In the genomic region with DNA sequence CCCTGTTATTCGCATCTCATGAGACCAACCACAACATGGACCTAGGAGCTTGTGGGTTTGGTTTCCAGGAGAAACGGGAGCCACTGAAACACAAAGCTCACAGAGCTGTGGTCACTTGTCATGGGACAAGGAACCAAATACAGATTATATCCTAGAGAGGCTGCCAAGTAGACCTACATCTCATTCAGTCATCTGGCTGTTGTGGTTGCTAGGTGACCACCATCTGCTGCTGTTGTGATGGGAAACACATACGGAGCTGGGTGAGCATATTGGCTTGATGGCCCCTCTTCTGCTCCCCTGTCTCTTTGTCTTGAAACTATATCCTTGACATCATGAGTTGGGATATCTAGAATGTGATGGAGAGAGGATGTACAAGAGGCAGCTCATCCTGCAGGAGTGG, we compare ENCODE assay signal across 19 mouse cellular contexts. TPM values are rescaled to one million over a fixed set of nuclear protein-coding genes. Genes with fewer than 3 reads are reported as not detected.
A peak's percentile ranks its signal among the peaks of the same experiment; 100 is the strongest.
DNase-seq lines count a peak whose midpoint lies in the region; ATAC-seq and TF ChIP-seq lines count a peak whose summit lies in the region.
"Had no signal": no experiment of that assay in that cellular context is flagged by ENCODE, and none has a peak within 500 bp of the region (broad histone marks: within the 10 kb centered on the region; RNA-seq: fewer than 3 reads in every experiment).

No protein-coding gene starts in this region.

- DNase-seq in forebrain, postnatal 0 days = no peak
- no peak for DNase-seq in forebrain, embryonic 11.5 days (ENCODE audit: low spot score)
- peak; percentile 12 for DNase-seq in midbrain, embryonic 11.5 days (ENCODE audit: low spot score, missing footprints)
- no peak for DNase-seq in liver, embryonic 11.5 days (ENCODE audit: low spot score)
- no peak for DNase-seq in thymus, adult 2 months
- DNase-seq: adrenal gland, adult 8-10 months; cerebellum, adult 11 months; kidney, adult 11 months; right cerebral cortex, postnatal 14 days; spleen, adult 18-20 months had no signal

- peak; percentile 50 for ATAC-seq in forebrain, postnatal 0 days
- ATAC-seq in forebrain, embryonic 11.5 days (replicated peaks; ENCODE audit: low FRiP score) = no peak
- ATAC-seq in midbrain, embryonic 11.5 days (ENCODE audit: low FRiP score) = no peak
- ATAC-seq in midbrain, embryonic 13.5 days = no peak
- ATAC-seq in hindbrain, embryonic 13.5 days (ENCODE audit: low FRiP score) = no peak
- peak; percentile 2; the same call in 1 of the 2 replicates for ATAC-seq in neural tube, embryonic 13.5 days (ENCODE audit: low read depth)
- no peak for ATAC-seq in liver, embryonic 11.5 days (replicated peaks; ENCODE audit: low FRiP score)

- no peak overlapping the region for H3K4me3 ChIP-seq in forebrain, postnatal 0 days (ENCODE audit: low read depth, low read length)
- H3K4me3 ChIP-seq in forebrain, embryonic 11.5 days (ENCODE audit: low read depth, low read length) = no peak overlapping the region
- no peak overlapping the region for H3K4me3 ChIP-seq in midbrain, embryonic 11.5 days (ENCODE audit: low read depth, low read length)
- H3K4me3 ChIP-seq in midbrain, embryonic 13.5 days (replicated peaks) = no peak overlapping the region
- no peak overlapping the region for H3K4me3 ChIP-seq in hindbrain, embryonic 13.5 days
- H3K4me3 ChIP-seq in neural tube, embryonic 13.5 days = no peak overlapping the region
- H3K4me3 ChIP-seq in liver, embryonic 11.5 days (ENCODE audit: low read depth, low read length) = no peak overlapping the region
- H3K4me3 ChIP-seq in thymus, adult 2 months (ENCODE audit: control insufficient read depth, insufficient read depth, low read length) = no peak overlapping the region
- H3K4me3 ChIP-seq: embryonic facial prominence, embryonic 13.5 days; heart, embryonic 10.5 days; left cerebral cortex, adult 2 months; liver, embryonic 15.5 days; midbrain, embryonic 15.5 days had no signal

- no peaks in the 10 kb centered on the region; the same call in 1 of the 2 replicates for H3K36me3 ChIP-seq in forebrain, postnatal 0 days (ENCODE audit: insufficient read depth)
- H3K36me3 ChIP-seq in forebrain, embryonic 11.5 days (ENCODE audit: control insufficient read depth, insufficient read depth, low read length) = no peaks in the 10 kb centered on the region
- H3K36me3 ChIP-seq in midbrain, embryonic 11.5 days (ENCODE audit: control insufficient read depth, insufficient read depth, low read length) = no peaks in the 10 kb centered on the region
- no peaks in the 10 kb centered on the region for H3K36me3 ChIP-seq in midbrain, embryonic 13.5 days
- no peaks in the 10 kb centered on the region for H3K36me3 ChIP-seq in hindbrain, embryonic 13.5 days
- H3K36me3 ChIP-seq in neural tube, embryonic 13.5 days = no peaks in the 10 kb centered on the region
- H3K36me3 ChIP-seq in liver, embryonic 11.5 days (ENCODE audit: control insufficient read depth, insufficient read depth, low read length) = no peaks in the 10 kb centered on the region
- no peaks in the 10 kb centered on the region for H3K36me3 ChIP-seq in thymus, adult 2 months (ENCODE audit: control insufficient read depth, insufficient read depth, low read length)
- H3K36me3 ChIP-seq: embryonic facial prominence, embryonic 13.5 days; heart, embryonic 10.5 days; liver, embryonic 15.5 days; midbrain, embryonic 15.5 days had no signal

- TF ChIP-seq CTCF in forebrain, postnatal 0 days (IDR thresholded peaks at IDR 0.05; ENCODE audit: low read depth) = no peak
- TF ChIP-seq CTCF in thymus, adult 2 months (IDR thresholded peaks at IDR 0.05; ENCODE audit: borderline replicate concordance, control insufficient read depth, extremely low read depth, insufficient read depth, low read length, poor library complexity) = no peak

- no peak overlapping the region for H3K27ac ChIP-seq in forebrain, postnatal 0 days (ENCODE audit: low read depth, low read length)
- no peak overlapping the region for H3K27ac ChIP-seq in forebrain, embryonic 11.5 days (ENCODE audit: low read depth, low read length)
- no peak overlapping the region for H3K27ac ChIP-seq in midbrain, embryonic 11.5 days (ENCODE audit: low read depth, low read length)
- H3K27ac ChIP-seq in midbrain, embryonic 13.5 days = no peak overlapping the region
- H3K27ac ChIP-seq in hindbrain, embryonic 13.5 days = peak overlapping the region; percentile 80
- peak overlapping the region; percentile 83 for H3K27ac ChIP-seq in neural tube, embryonic 13.5 days (replicated peaks)
- H3K27ac ChIP-seq in liver, embryonic 11.5 days (ENCODE audit: low read depth, low read length) = no peak overlapping the region
- no peak overlapping the region for H3K27ac ChIP-seq in thymus, adult 2 months (ENCODE audit: control insufficient read depth, insufficient read depth, low read length)
- H3K27ac ChIP-seq: heart, embryonic 10.5 days; left cerebral cortex, adult 2 months; liver, embryonic 15.5 days had no signal

- no peak overlapping the region for H3K4me2 ChIP-seq in forebrain, postnatal 0 days (ENCODE audit: low read depth)
- no peak overlapping the region for H3K4me2 ChIP-seq in forebrain, embryonic 11.5 days (ENCODE audit: low read depth, low read length, severe bottlenecking)
- no peak overlapping the region for H3K4me2 ChIP-seq in midbrain, embryonic 11.5 days
- no peak overlapping the region for H3K4me2 ChIP-seq in midbrain, embryonic 13.5 days (replicated peaks)
- no peak overlapping the region for H3K4me2 ChIP-seq in hindbrain, embryonic 13.5 days
- 0 out of 2 replicates have a peak overlapping the region, but pooled peaks have one; percentile 7 for H3K4me2 ChIP-seq in neural tube, embryonic 13.5 days
- H3K4me2 ChIP-seq in liver, embryonic 11.5 days = no peak overlapping the region
- H3K4me2 ChIP-seq: embryonic facial prominence, embryonic 13.5 days; liver, embryonic 15.5 days; midbrain, embryonic 15.5 days had no signal

- peaks cover 7% of the 10 kb centered on the region; the same call in 1 of the 2 replicates for H3K4me1 ChIP-seq in forebrain, postnatal 0 days (ENCODE audit: insufficient read depth)
- H3K4me1 ChIP-seq in forebrain, embryonic 11.5 days (replicated peaks; ENCODE audit: control insufficient read depth, insufficient read depth, low read length) = 0 out of 2 replicates have a peak, but pooled peaks cover 2% of the 10 kb centered on the region
- H3K4me1 ChIP-seq in midbrain, embryonic 11.5 days (ENCODE audit: control insufficient read depth, insufficient read depth, low read length) = no peaks in the 10 kb centered on the region
- peaks cover 26% of the 10 kb centered on the region for H3K4me1 ChIP-seq in midbrain, embryonic 13.5 days (replicated peaks)
- H3K4me1 ChIP-seq in hindbrain, embryonic 13.5 days (replicated peaks) = peaks cover 60% of the 10 kb centered on the region
- H3K4me1 ChIP-seq in neural tube, embryonic 13.5 days (replicated peaks) = peaks cover 49% of the 10 kb centered on the region
- peaks cover 2% of the 10 kb centered on the region; the same call in 1 of the 2 replicates for H3K4me1 ChIP-seq in liver, embryonic 11.5 days (replicated peaks; ENCODE audit: control insufficient read depth, insufficient read depth, low read length)
- no peaks in the 10 kb centered on the region for H3K4me1 ChIP-seq in thymus, adult 2 months (replicated peaks; ENCODE audit: control insufficient read depth, insufficient read depth, low read length)
- H3K4me1 ChIP-seq: liver, embryonic 15.5 days had no signal

- no peaks in the 10 kb centered on the region for H3K27me3 ChIP-seq in forebrain, postnatal 0 days (ENCODE audit: insufficient read depth, low read length)
- no peaks in the 10 kb centered on the region for H3K27me3 ChIP-seq in forebrain, embryonic 11.5 days (ENCODE audit: control insufficient read depth, insufficient read depth, low read length)
- no peaks in the 10 kb centered on the region for H3K27me3 ChIP-seq in midbrain, embryonic 11.5 days (ENCODE audit: control insufficient read depth, insufficient read depth, low read length)
- H3K27me3 ChIP-seq in midbrain, embryonic 13.5 days = no peaks in the 10 kb centered on the region
- no peaks in the 10 kb centered on the region for H3K27me3 ChIP-seq in hindbrain, embryonic 13.5 days
- H3K27me3 ChIP-seq in neural tube, embryonic 13.5 days = peaks cover 13% of the 10 kb centered on the region; the same call in 1 of the 2 replicates
- no peaks in the 10 kb centered on the region for H3K27me3 ChIP-seq in liver, embryonic 11.5 days (replicated peaks; ENCODE audit: control insufficient read depth, insufficient read depth, low read length)
- no peaks in the 10 kb centered on the region; the same call in 1 of the 2 replicates for H3K27me3 ChIP-seq in thymus, adult 2 months (ENCODE audit: control insufficient read depth, insufficient read depth, low read length)
- H3K27me3 ChIP-seq: liver, embryonic 15.5 days; midbrain, embryonic 15.5 days had no signal

- 55% methylated on average over 3 of the region's 3 CpGs for WGBS in forebrain, postnatal 0 days
- 88% methylated on average over 3 of the region's 3 CpGs for WGBS in forebrain, embryonic 11.5 days
- 82% methylated on average over 3 of the region's 3 CpGs for WGBS in midbrain, embryonic 11.5 days
- 78% methylated on average over 3 of the region's 3 CpGs for WGBS in midbrain, embryonic 13.5 days
- WGBS in hindbrain, embryonic 13.5 days = 58% methylated on average over 3 of the region's 3 CpGs
- WGBS in neural tube, embryonic 13.5 days = 50% methylated on average over 3 of the region's 3 CpGs
- WGBS in liver, embryonic 11.5 days = 77% methylated on average over 3 of the region's 3 CpGs
- WGBS in thymus, adult 2 months = 51% methylated on average over 3 of the region's 3 CpGs

- no peak for TF ChIP-seq POLR2A in thymus, adult 2 months (IDR thresholded peaks at IDR 0.05; ENCODE audit: control insufficient read depth, extremely low read depth, insufficient read depth, low read length, poor library complexity)

- H3K9me3 ChIP-seq in forebrain, postnatal 0 days (ENCODE audit: low read length) = no peaks in the 10 kb centered on the region
- H3K9me3 ChIP-seq in forebrain, embryonic 11.5 days (ENCODE audit: control insufficient read depth, low read length) = no peaks in the 10 kb centered on the region
- no peaks in the 10 kb centered on the region for H3K9me3 ChIP-seq in midbrain, embryonic 11.5 days (ENCODE audit: control insufficient read depth, low read length)
- H3K9me3 ChIP-seq in midbrain, embryonic 13.5 days = no peaks in the 10 kb centered on the region
- no peaks in the 10 kb centered on the region for H3K9me3 ChIP-seq in hindbrain, embryonic 13.5 days
- H3K9me3 ChIP-seq in neural tube, embryonic 13.5 days = no peaks in the 10 kb centered on the region
- H3K9me3 ChIP-seq in liver, embryonic 11.5 days (ENCODE audit: control insufficient read depth, low read length) = no peaks in the 10 kb centered on the region
- H3K9me3 ChIP-seq: embryonic facial prominence, embryonic 13.5 days; heart, embryonic 10.5 days; liver, embryonic 15.5 days; midbrain, embryonic 15.5 days had no signal

- no peak overlapping the region for H3K9ac ChIP-seq in forebrain, postnatal 0 days
- no peak overlapping the region for H3K9ac ChIP-seq in forebrain, embryonic 11.5 days (ENCODE audit: low read length)
- H3K9ac ChIP-seq in midbrain, embryonic 11.5 days (ENCODE audit: low read length) = no peak overlapping the region
- no peak overlapping the region for H3K9ac ChIP-seq in midbrain, embryonic 13.5 days (replicated peaks)
- no peak overlapping the region for H3K9ac ChIP-seq in hindbrain, embryonic 13.5 days
- H3K9ac ChIP-seq in neural tube, embryonic 13.5 days = no peak overlapping the region
- no peak overlapping the region for H3K9ac ChIP-seq in liver, embryonic 11.5 days (ENCODE audit: low read depth, low read length)
- H3K9ac ChIP-seq: embryonic facial prominence, embryonic 13.5 days; liver, embryonic 15.5 days; midbrain, embryonic 15.5 days had no signal

RNA-seq across cellular contexts. Expression of a gene that starts 44.3 kb away (rescaled TPM):
- 965 and 1,074 TPM in 2 replicates for total RNA-seq in forebrain, postnatal 0 days (2014; rRNA removed)
- 1,043 and 1,136 TPM in 2 replicates for polyA plus RNA-seq in forebrain, postnatal 0 days (2015; fragmentation: Nextera tagmentation; extraction: Ambion mirVana)
- 241 and 272 TPM in 2 replicates for polyA plus RNA-seq in forebrain, embryonic 11.5 days (2014; fragmentation: Nextera tagmentation; extraction: Ambion mirVana)
- polyA plus RNA-seq in midbrain, embryonic 11.5 days (2014; fragmentation: Nextera tagmentation; extraction: Ambion mirVana) = 272 and 295 TPM in 2 replicates
- polyA plus RNA-seq in midbrain, embryonic 13.5 days (2015; fragmentation: Nextera tagmentation; extraction: Ambion mirVana) = 711 and 713 TPM in 2 replicates
- polyA plus RNA-seq in hindbrain, embryonic 13.5 days (2015; fragmentation: Nextera tagmentation; extraction: Ambion mirVana) = 750 and 790 TPM in 2 replicates
- 739 and 776 TPM in 2 replicates for polyA plus RNA-seq in neural tube, embryonic 13.5 days (2015; fragmentation: Nextera tagmentation; extraction: Ambion mirVana)
- polyA plus RNA-seq in liver, embryonic 11.5 days (2014; fragmentation: Nextera tagmentation; extraction: Ambion mirVana) = 9.4 and 11.8 TPM in 2 replicates
- 2.8 and 3.8 TPM in 2 replicates for polyA plus RNA-seq in thymus, adult 2 months (2012; rRNA removed)
- total RNA-seq: megakaryocyte progenitor cell, adult 5-6 weeks had no signal

Comparison
In these comparisons a context has a peak if more than half of its experiments do, and no peak if none do; other contexts are left out.
1. ATAC-seq: peak in forebrain, postnatal 0 days (single experiment) and neural tube, embryonic 13.5 days (single experiment); none in forebrain, embryonic 11.5 days (single experiment), midbrain, embryonic 11.5 days (single experiment), midbrain, embryonic 13.5 days (single experiment), hindbrain, embryonic 13.5 days (single experiment) and liver, embryonic 11.5 days (single experiment).
2. H3K27ac ChIP-seq: peak in hindbrain, embryonic 13.5 days (single experiment) and neural tube, embryonic 13.5 days (single experiment); none in forebrain, postnatal 0 days (single experiment), forebrain, embryonic 11.5 days (single experiment), midbrain, embryonic 11.5 days (single experiment), midbrain, embryonic 13.5 days (single experiment), liver, embryonic 11.5 days (single experiment) and thymus, adult 2 months (single experiment).
3. RNA of a gene that starts 44.3 kb away (polyA plus RNA-seq): 1,043 to 1,136 TPM in forebrain, postnatal 0 days, 739 to 776 TPM in neural tube, embryonic 13.5 days, 750 to 790 TPM in hindbrain, embryonic 13.5 days, 711 to 713 TPM in midbrain, embryonic 13.5 days, 272 to 295 TPM in midbrain, embryonic 11.5 days and 241 to 272 TPM in forebrain, embryonic 11.5 days; 9.4 to 11.8 TPM in liver, embryonic 11.5 days and 2.8 to 3.8 TPM in thymus, adult 2 months; every median in the first group is over 10 times any median in the second.